Mouse (Mus musculus) neutrophil, adult 59 days (primary cell): ENCODE measurements around the gene Akr1b7. TPM values are rescaled to one million over a fixed set of nuclear protein-coding genes. Genes with fewer than 3 reads are reported as not detected.

ENCODE experiments used
- total RNA-seq, 2 experiments: library from RNA; stranded (reverse); gene quantifications; 1 replicate in 1 of 2; 2 replicates in 1 of 2; pipeline ENCODE4 v1.2.4; 2023

The Akr1b7 gene
- total RNA-seq: under 1 TPM in 1 of 2 experiments, not detected in 1; 0.29 TPM

DNA sequence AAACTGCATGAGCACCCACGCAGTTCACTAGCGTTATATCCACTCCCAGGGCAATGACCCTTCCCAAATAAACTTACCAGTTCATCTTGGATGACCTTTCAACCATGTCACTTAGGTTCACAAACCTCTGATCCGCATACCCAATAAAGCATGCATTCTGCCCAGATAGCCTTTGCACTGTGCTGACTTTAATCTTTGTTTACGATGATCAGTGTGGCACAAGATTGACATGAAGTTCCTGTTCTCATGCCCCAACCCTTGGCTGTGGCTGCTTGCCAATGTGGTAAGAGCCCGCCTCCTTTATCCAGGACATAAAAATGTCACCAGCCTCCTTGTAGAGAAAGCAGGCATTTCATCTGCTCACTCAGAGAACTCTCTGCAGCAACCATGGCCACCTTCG is at the start of gene Akr1b7:
Gene Akr1b7, plus strand, starts transcription at position 312 of the 400 bp plus-strand sequence.

GRCm38 (mm10) chr6:34384110-34384661 is 27.9 kb upstream of the Akr1b7 start, which contains the start of gene Akr1b10:
Gene Akr1b10 (plus strand): TSS chr6:34384218.

Other genes with a start within 250 kb of the Akr1b7 start
- 10 to 100 TPM; 16.6 to 17.9 TPM for gene Slc35b4, start 235.2 kb upstream of the Akr1b7 start, total RNA-seq
- 10 to 100 TPM; 38.8 to 56.7 TPM for gene Akr1b3, start 94.9 kb upstream of the Akr1b7 start, total RNA-seq
- not detected for gene Akr1b8, start 58.2 kb upstream of the Akr1b7 start, total RNA-seq
- gene Akr1b10, start 28.1 kb upstream of the Akr1b7 start, total RNA-seq: 10 to 100 TPM in 1 of 2 experiments, 1 to 10 TPM in 1; 9.0 to 15.2 TPM
- 10 to 100 TPM; 10.9 to 15.1 TPM for gene Bpgm, start 63.9 kb downstream of the Akr1b7 start, total RNA-seq
- gene Cald1, start 186.2 kb downstream of the Akr1b7 start, total RNA-seq: under 1 TPM; 0.29 to 0.35 TPM